Mouse (Mus musculus) olfactory bulb, adult 2 months (tissue): ENCODE results near the gene Mob3c. TPM values are rescaled to one million over a fixed set of nuclear protein-coding genes. Genes with fewer than 3 reads are reported as not detected.

Source experiments
- H3K27ac ChIP-seq: fragments of 200-500 bp; 2 replicates; pipeline ENCODE4 v1.5.1; 2012; ENCODE audit warnings: low read depth, low read length; ENCODE audit not compliant: insufficient read depth
- H3K4me1 ChIP-seq: fragments of 200-500 bp; 2 replicates; pipeline ENCODE4 v1.6.1; 2012; ENCODE audit warnings: low read length; ENCODE audit not compliant: control insufficient read depth, insufficient read depth
- H3K4me3 ChIP-seq: fragments of 200-500 bp; 2 replicates; pipeline ENCODE4 v1.5.1; 2012; ENCODE audit warnings: mild to moderate bottlenecking, low read depth, low read length, moderate library complexity; ENCODE audit not compliant: insufficient read depth
- CTCF ChIP-seq: fragments of 200-500 bp; IDR thresholded peaks from 2 replicates; pipeline ENCODE4 v1.5.1; 2012; ENCODE audit warnings: low read depth, mild to moderate bottlenecking, low read length, moderate library complexity; ENCODE audit not compliant: insufficient read depth
- POLR2A ChIP-seq: fragments of 200-500 bp; IDR thresholded peaks from 2 replicates; pipeline ENCODE4 v1.6.1; 2012; ENCODE audit warnings: mild to moderate bottlenecking, low read depth, low read length, moderate library complexity; ENCODE audit not compliant: insufficient read depth
- WGBS: fragments of 180-500 bp; shearing (Covaris S2); methylation state at CpG from one replicate; pipeline ENCODE4 v1.1.7; 2018; 5-methylcytosine and 5-hydroxymethylcytosine counted together
- polyA plus RNA-seq: library from polyadenylated mRNA; stranded (reverse); fragments of >200 nt; gene quantifications from 2 replicates; pipeline ENCODE4 v1.2.4, GENCODE M21; 2012; ENCODE audit warnings: low replicate concordance; ENCODE audit not compliant: missing spikeins, insufficient read depth, insufficient read length

Gene Mob3c
- polyA plus RNA-seq, 1 experiment = not detected

- Histone ChIP-seq H3K4me1 (no peaks in the 10 kb centered on the region; the same call in 1 of the 2 replicates), H3K4me3 (no peak overlapping the region), H3K27ac (no peak overlapping the region)
- WGBS = 76% methylated on average over 2 of the region's 2 CpGs
- no peak for TF ChIP-seq CTCF
- no peak for TF ChIP-seq POLR2A
These were observed 18.8 kb downstream of the Mob3c start for GRCm38 (mm10) chr4:115846656-115847055.

GRCm38 (mm10) chr4:115847377-115847776 lies 19.5 kb downstream of the Mob3c start:
- 37% methylated on average over 5 of the region's 5 CpGs for WGBS
- TF ChIP-seq CTCF = no peak
- TF ChIP-seq POLR2A = no peak
- H3K27ac ChIP-seq = no peak overlapping the region
- no peak overlapping the region for H3K4me3 ChIP-seq
- H3K4me1 ChIP-seq = no peaks in the 10 kb centered on the region; the same call in 1 of the 2 replicates

GRCm38 (mm10) chr4:115848083-115848482 lies 20.2 kb downstream of the Mob3c start:
- no peak for TF ChIP-seq CTCF
- TF ChIP-seq POLR2A = no peak
- Histone ChIP-seq H3K4me1 (no peaks in the 10 kb centered on the region; the same call in 1 of the 2 replicates), H3K27ac (no peak overlapping the region), H3K4me3 (no peak overlapping the region)
- WGBS = 92% methylated on average over 1 of the region's 1 CpGs

GRCm38 (mm10) chr4:115848990-115849677 lies 21.2 kb downstream of the Mob3c start:
- Histone ChIP-seq H3K27ac (no peak overlapping the region), H3K4me3 (no peak overlapping the region), H3K4me1 (no peaks in the 10 kb centered on the region; the same call in 1 of the 2 replicates)
- TF ChIP-seq CTCF (no peak), POLR2A (no peak)
- WGBS = 80% methylated on average over 8 of the region's 8 CpGs

GRCm38 (mm10) chr4:115850111-115850510 lies 22.2 kb downstream of the Mob3c start:
- 90% methylated on average over 2 of the region's 2 CpGs for WGBS
- no peak overlapping the region for H3K27ac ChIP-seq
- TF ChIP-seq CTCF (no peak), POLR2A (no peak)

GRCm38 (mm10) chr4:115850631-115851030 lies 22.7 kb downstream of the Mob3c start:
- Histone ChIP-seq H3K4me1 (peaks cover 6% of the 10 kb centered on the region; the same call in 1 of the 2 replicates), H3K27ac (no peak overlapping the region), H3K4me3 (no peak overlapping the region)
- TF ChIP-seq POLR2A (no peak), CTCF (no peak)
- 73% methylated on average over 2 of the region's 2 CpGs for WGBS

More at GRCm38 (mm10) chr4:115850111-115850510, 22.2 kb downstream of the Mob3c start:
- H3K4me3 ChIP-seq = no peak overlapping the region
- H3K4me1 ChIP-seq = peaks cover 2% of the 10 kb centered on the region; the same call in 1 of the 2 replicates

- 88% methylated on average over 6 of the region's 6 CpGs for WGBS
- TF ChIP-seq CTCF (no peak), POLR2A (no peak)
- H3K4me3 ChIP-seq = no peak overlapping the region
- H3K27ac ChIP-seq = no peak overlapping the region
- peaks cover 13% of the 10 kb centered on the region for H3K4me1 ChIP-seq
These were observed 23.7 kb downstream of the Mob3c start for GRCm38 (mm10) chr4:115851569-115851968.

- 53% methylated on average over 6 of the region's 6 CpGs for WGBS
- no peak for TF ChIP-seq CTCF
- no peak for TF ChIP-seq POLR2A
- Histone ChIP-seq H3K27ac (no peak overlapping the region), H3K4me3 (no peak overlapping the region), H3K4me1 (peaks cover 13% of the 10 kb centered on the region)
These were observed 27.2 kb downstream of the Mob3c start for GRCm38 (mm10) chr4:115855100-115855499.

- no peak for TF ChIP-seq POLR2A
- Histone ChIP-seq H3K4me3 (no peak overlapping the region), H3K27ac (no peak overlapping the region), H3K4me1 (peaks cover 13% of the 10 kb centered on the region)
- WGBS = 21% methylated on average over 4 of the region's 4 CpGs
These were observed 27.7 kb downstream of the Mob3c start for GRCm38 (mm10) chr4:115855609-115856008.
